Mouse (Mus musculus): ENCODE data around the gene Hace1.

DNA sequence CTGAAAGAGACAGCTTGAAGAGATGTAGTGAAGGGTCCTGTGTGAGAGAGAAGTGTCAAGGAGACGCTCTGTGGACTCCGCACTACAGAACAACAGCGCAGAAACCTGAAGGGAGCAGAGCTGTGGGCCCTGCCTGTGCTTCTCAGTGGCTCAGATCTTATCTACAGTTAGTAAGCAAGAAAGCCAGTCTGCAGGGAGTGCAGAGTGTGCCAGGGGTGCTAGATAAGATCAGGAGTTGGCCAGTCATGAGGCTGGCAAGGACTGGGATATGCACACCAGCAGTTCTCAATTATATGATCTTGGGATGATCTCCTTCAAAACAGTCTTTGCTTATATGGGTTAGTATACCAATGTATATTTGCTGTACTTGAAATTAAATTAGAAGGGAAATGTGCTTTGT lies 121.3 kb downstream of the Hace1 start:
- no peak for TF ChIP-seq POLR2A (IDR thresholded peaks at IDR 0.05; ENCODE audit: extremely low read depth, insufficient read depth, low read length)
- no peak for TF ChIP-seq CTCF (IDR thresholded peaks at IDR 0.05; ENCODE audit: low read depth, low read length)

Data from liver, adult 2 months (tissue).